Mouse (Mus musculus) G1E (cell line): ENCODE data around the gene Insrr. TPM values are rescaled to one million over a fixed set of nuclear protein-coding genes. Genes with fewer than 3 reads are reported as not detected.

Source experiments
- ATAC-seq: 2 replicates; pipeline ENCODE4 v1.8.0; 2016; ENCODE audit warnings: mild to moderate bottlenecking; ENCODE audit not compliant: insufficient number of reproducible peaks, poor library complexity, low FRiP score, severe bottlenecking; ENCODE audit errors: extremely low read depth
- DNase-seq: peaks from one replicate; pipeline ENCODE4 v3.0.0; 2012; ENCODE audit warnings: low spot score
- H3K27me3 ChIP-seq: 2 replicates; pipeline ENCODE4 v1.6.1; 2012; ENCODE audit warnings: mild to moderate bottlenecking, low read length, inconsistent platforms; ENCODE audit not compliant: insufficient read depth
- H3K36me3 ChIP-seq: replicated peaks from 2 replicates; pipeline ENCODE3; 2012; ENCODE audit warnings: mild to moderate bottlenecking, inconsistent platforms
- H3K4me1 ChIP-seq: 2 replicates; pipeline ENCODE4 v1.6.1; 2012; ENCODE audit warnings: low read depth, low read length, inconsistent platforms, mixed read lengths; ENCODE audit not compliant: insufficient read depth
- H3K4me3 ChIP-seq: 2 replicates; pipeline ENCODE4 v1.5.1; 2012; ENCODE audit warnings: low read depth, mild to moderate bottlenecking, inconsistent platforms, low read length, moderate library complexity, mixed read lengths
- H3K9me3 ChIP-seq: replicated peaks from 2 replicates; pipeline ENCODE4 v1.6.1; 2012; ENCODE audit warnings: inconsistent platforms
- CTCF ChIP-seq: IDR thresholded peaks from 2 replicates; pipeline ENCODE4 v1.5.1; 2012; ENCODE audit warnings: low read depth, low read length, inconsistent platforms, mixed read lengths
- GATA1 ChIP-seq: IDR thresholded peaks from 2 replicates; pipeline ENCODE4 v1.6.1; 2012; ENCODE audit warnings: borderline replicate concordance, low read length, inconsistent platforms, mixed read lengths
- GATA2 ChIP-seq: IDR thresholded peaks from 2 replicates; pipeline ENCODE4 v1.6.1; 2012; ENCODE audit warnings: low read depth, low read length, inconsistent platforms, borderline replicate concordance
- POLR2AphosphoS5 ChIP-seq: IDR thresholded peaks from 2 replicates; pipeline ENCODE4 v1.6.1; 2012; ENCODE audit warnings: low read depth, low read length, inconsistent platforms; ENCODE audit not compliant: insufficient replicate concordance
- TAL1 ChIP-seq: conservative IDR thresholded peaks from 2 replicates; pipeline ENCODE4 v1.6.1; 2012; ENCODE audit warnings: low read depth, low read length, inconsistent platforms, mixed read lengths
- polyA plus RNA-seq: library from polyadenylated mRNA; stranded (reverse); fragments of >175 nt; gene quantifications from 2 replicates; pipeline ENCODE4 v1.2.3, GENCODE M21; 2012
- total RNA-seq, 2 experiments: library from RNA; stranded (forward) in 1 of 2; stranded (reverse) in 1 of 2; fragments of 200-1000 nt in 1 of 2; fragments of >200 nt in 1 of 2; fragmentation: Nextera tagmentation in 1 of 2; gene quantifications; 2 replicates each; pipeline ENCODE4 v1.2.3; 2014 to 2017

The Insrr gene
- total and polyA plus RNA-seq, 3 experiments = 0.05 TPM; not detected in 2

- Histone ChIP-seq H3K4me3 (no peak overlapping the region), H3K36me3 (no peaks in the 10 kb centered on the region), H3K4me1 (peaks cover 3% of the 10 kb centered on the region), H3K27me3 (peaks cover 46% of the 10 kb centered on the region), H3K9me3 (no peaks in the 10 kb centered on the region)
- DNase-seq (peak; percentile 28), ATAC-seq (no peak)
- TF ChIP-seq CTCF = peak; percentile 76
- no peak for TF ChIP-seq GATA2
- TF ChIP-seq TAL1 = no peak
- no peak for TF ChIP-seq GATA1
Measured at GRCm38 (mm10) chr3:87770280-87770679, 26.5 kb upstream of the Insrr start.

- H3K36me3 ChIP-seq = no peaks in the 10 kb centered on the region
- TF ChIP-seq GATA1 (no peak), GATA2 (no peak), CTCF (no peak), TAL1 (no peak), POLR2AphosphoS5 (no peak)
- H3K9me3 ChIP-seq = no peaks in the 10 kb centered on the region
- peaks cover 44% of the 10 kb centered on the region for H3K27me3 ChIP-seq
- H3K4me1 ChIP-seq = peaks cover 3% of the 10 kb centered on the region
- H3K4me3 ChIP-seq = no peak overlapping the region
- DNase-seq (no peak), ATAC-seq (no peak)
Measured at GRCm38 (mm10) chr3:87771088-87771487, 25.7 kb upstream of the Insrr start.

GRCm38 (mm10) chr3:87778283-87778682, 18.5 kb upstream of the Insrr start:
- H3K9me3 ChIP-seq = no peaks in the 10 kb centered on the region
- no peak overlapping the region for H3K4me3 ChIP-seq
- H3K27me3 ChIP-seq = peaks cover 31% of the 10 kb centered on the region
- DNase-seq = no peak
- TF ChIP-seq GATA2 = no peak
- TF ChIP-seq TAL1 = no peak
- TF ChIP-seq POLR2AphosphoS5 = no peak
- TF ChIP-seq CTCF = no peak
- TF ChIP-seq GATA1 = no peak
- no peak for ATAC-seq
- H3K36me3 ChIP-seq = no peaks in the 10 kb centered on the region
- H3K4me1 ChIP-seq = no peaks in the 10 kb centered on the region

GRCm38 (mm10) chr3:87779086-87779485, 17.7 kb upstream of the Insrr start:
- H3K4me3 ChIP-seq = no peak overlapping the region
- ATAC-seq (no peak), DNase-seq (no peak)
- peaks cover 37% of the 10 kb centered on the region for H3K27me3 ChIP-seq
- TF ChIP-seq CTCF (no peak), POLR2AphosphoS5 (no peak), TAL1 (no peak), GATA1 (no peak), GATA2 (no peak)
- H3K9me3 ChIP-seq = no peaks in the 10 kb centered on the region
- no peaks in the 10 kb centered on the region for H3K4me1 ChIP-seq
- no peaks in the 10 kb centered on the region for H3K36me3 ChIP-seq

GRCm38 (mm10) chr3:87783282-87784023, 13.3 kb upstream of the Insrr start:
- no peak for TF ChIP-seq CTCF
- no peak for TF ChIP-seq POLR2AphosphoS5
- no peak for TF ChIP-seq GATA2
- TF ChIP-seq TAL1 = no peak
- no peak for TF ChIP-seq GATA1
- Histone ChIP-seq H3K9me3 (no peaks in the 10 kb centered on the region), H3K4me3 (no peak overlapping the region), H3K27me3 (peaks cover 25% of the 10 kb centered on the region), H3K36me3 (no peaks in the 10 kb centered on the region), H3K4me1 (no peaks in the 10 kb centered on the region)
- DNase-seq = no peak
- ATAC-seq = no peak

DNA sequence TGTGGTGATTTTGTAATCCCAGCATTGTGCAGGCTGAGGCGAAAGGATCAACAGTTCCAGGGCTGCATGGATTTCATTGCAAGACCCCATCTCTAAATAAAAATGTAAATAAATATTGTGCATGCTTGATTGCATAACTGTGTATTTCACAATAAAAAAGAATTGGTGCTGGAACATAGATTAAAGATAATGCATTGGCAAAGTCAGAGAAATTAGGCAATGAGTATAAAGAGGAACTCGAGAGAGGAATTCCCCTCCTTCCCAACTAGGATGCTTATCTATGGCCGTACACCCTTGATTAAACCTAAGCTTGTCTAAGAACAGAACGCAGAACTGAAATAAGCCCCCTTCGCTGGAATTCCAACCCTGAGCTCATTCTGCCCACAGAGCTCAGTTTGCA, 11.6 kb upstream of the Insrr start:
- Histone ChIP-seq H3K27me3 (peaks cover 17% of the 10 kb centered on the region), H3K4me1 (no peaks in the 10 kb centered on the region), H3K4me3 (no peak overlapping the region), H3K9me3 (no peaks in the 10 kb centered on the region), H3K36me3 (no peaks in the 10 kb centered on the region)
- ATAC-seq (no peak), DNase-seq (no peak)
- TF ChIP-seq GATA1 (no peak), GATA2 (no peak), TAL1 (no peak)

DNA sequence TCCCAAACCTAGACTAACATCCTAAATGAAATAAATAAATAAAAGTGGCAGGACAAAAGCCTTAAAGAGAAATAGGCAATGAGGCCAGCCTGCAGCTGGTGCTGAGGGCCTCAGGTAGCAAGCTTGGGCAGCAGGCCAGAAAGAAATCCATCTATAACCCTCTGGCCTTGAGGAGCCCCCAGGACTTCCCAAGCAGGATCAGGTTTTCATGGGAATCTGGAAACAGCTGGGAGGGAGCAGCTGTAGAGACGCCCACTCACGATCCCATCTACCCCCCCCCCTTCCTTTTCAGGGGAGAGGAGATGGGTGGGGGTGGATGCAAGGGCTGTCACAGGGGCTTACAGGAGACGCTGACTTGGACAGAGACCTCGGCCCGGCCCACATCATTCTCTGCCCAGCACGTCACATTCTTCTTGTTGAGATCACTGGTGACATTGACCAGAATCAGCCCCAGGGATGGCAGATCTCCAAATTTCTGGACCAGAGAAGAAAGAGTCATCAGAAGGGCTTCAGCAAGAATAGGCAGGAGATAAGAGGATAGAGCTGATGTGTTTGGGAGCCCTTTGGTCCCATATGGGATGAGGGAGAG, 11.0 kb upstream of the Insrr start:
- no peak overlapping the region for H3K4me3 ChIP-seq
- H3K27me3 ChIP-seq = peaks cover 17% of the 10 kb centered on the region
- no peak for TF ChIP-seq TAL1
- TF ChIP-seq GATA1 = no peak
- TF ChIP-seq GATA2 = no peak
- DNase-seq = no peak
- no peak for ATAC-seq
- no peaks in the 10 kb centered on the region for H3K36me3 ChIP-seq
- H3K4me1 ChIP-seq = no peaks in the 10 kb centered on the region
- no peaks in the 10 kb centered on the region for H3K9me3 ChIP-seq
